Mouse (Mus musculus): ENCODE data around the gene Sgms1. TPM values are rescaled to one million over a fixed set of nuclear protein-coding genes. Genes with fewer than 3 reads are reported as not detected.

Gene Sgms1
- polyA plus RNA-seq, 3 experiments from 2014 or later: 47.8 to 56.5 (median 51.5) TPM

- no peak for ATAC-seq
These were observed 100.6 kb downstream of the Sgms1 start for GRCm38 (mm10) chr19:32288895-32289294.

- no peak for ATAC-seq
These were observed 101.7 kb downstream of the Sgms1 start for GRCm38 (mm10) chr19:32287839-32288238.

GRCm38 (mm10) chr19:32285455-32285831 lies 104.1 kb downstream of the Sgms1 start:
- no peak for ATAC-seq

- no peak for ATAC-seq
These were observed 104.6 kb downstream of the Sgms1 start for GRCm38 (mm10) chr19:32284681-32285454.

GRCm38 (mm10) chr19:32281917-32282316 lies 107.6 kb downstream of the Sgms1 start:
- no peak for ATAC-seq

GRCm38 (mm10) chr19:32280380-32280779 lies 109.1 kb downstream of the Sgms1 start:
- no peak for ATAC-seq

GRCm38 (mm10) chr19:32279400-32279799 lies 110.1 kb downstream of the Sgms1 start:
- ATAC-seq: no peak

GRCm38 (mm10) chr19:32277869-32278268 lies 111.6 kb downstream of the Sgms1 start:
- no peak for ATAC-seq

GRCm38 (mm10) chr19:32277287-32277686 lies 112.2 kb downstream of the Sgms1 start:
- ATAC-seq: no peak

- no peak for ATAC-seq
These were observed 112.7 kb downstream of the Sgms1 start for GRCm38 (mm10) chr19:32276817-32277216.

- ATAC-seq: no peak
These were observed 113.3 kb downstream of the Sgms1 start for GRCm38 (mm10) chr19:32276263-32276662.

- ATAC-seq: peak; percentile 55
These were observed 114.2 kb downstream of the Sgms1 start for GRCm38 (mm10) chr19:32275068-32275925.

GRCm38 (mm10) chr19:32274145-32274544 lies 115.4 kb downstream of the Sgms1 start:
- ATAC-seq: peak; percentile 22

- ATAC-seq: no peak
These were observed 115.8 kb downstream of the Sgms1 start for GRCm38 (mm10) chr19:32273714-32274113.

GRCm38 (mm10) chr19:32272475-32273260 lies 116.8 kb downstream of the Sgms1 start:
- no peak for ATAC-seq

- ATAC-seq: peak; percentile 29
These were observed 117.9 kb downstream of the Sgms1 start for GRCm38 (mm10) chr19:32271455-32272200.

- no peak for ATAC-seq
These were observed 119.7 kb downstream of the Sgms1 start for GRCm38 (mm10) chr19:32269844-32270176.

GRCm38 (mm10) chr19:32269141-32269843 lies 120.2 kb downstream of the Sgms1 start:
- no peak for ATAC-seq

GRCm38 (mm10) chr19:32268562-32268961 lies 121.0 kb downstream of the Sgms1 start:
- no peak for ATAC-seq

- ATAC-seq: peak; percentile 33
These were observed 122.9 kb downstream of the Sgms1 start for GRCm38 (mm10) chr19:32266385-32267252.

- no peak for ATAC-seq
These were observed 125.8 kb downstream of the Sgms1 start for GRCm38 (mm10) chr19:32263753-32264152.

Measured in inflammation-experienced regulatory T-cells, adult 6 months (primary cell).